Mouse (Mus musculus) lung, postnatal 0 days (tissue): ENCODE results near the gene Prnp. TPM values are rescaled to one million over a fixed set of nuclear protein-coding genes. Genes with fewer than 3 reads are reported as not detected.

Experiments used
- ATAC-seq: fragments of 200-750 bp; cut with Nextera tagmentation; 2 replicates; pipeline ENCODE4 v1.8.0; 2017; ENCODE audit warnings: moderate library complexity
- DNase-seq: peaks from one replicate; pipeline ENCODE4 v3.0.0-alpha.2; 2016; ENCODE audit warnings: low spot score
- H3K27ac ChIP-seq: fragments of 300-500 bp; sonication (generic); 2 replicates; pipeline ENCODE4 v1.5.1; 2014; ENCODE audit warnings: antibody characterized with exemption, mild to moderate bottlenecking, low read length, mixed read lengths
- H3K27me3 ChIP-seq: fragments of 300-500 bp; sonication (generic); replicated peaks from 2 replicates; pipeline ENCODE4 v1.6.1; 2014; ENCODE audit warnings: low read length, mixed read lengths; ENCODE audit not compliant: insufficient read depth
- H3K36me3 ChIP-seq: fragments of 300-500 bp; sonication (generic); 2 replicates; pipeline ENCODE4 v1.6.1; 2014; ENCODE audit warnings: low read length, mixed read lengths; ENCODE audit not compliant: insufficient read depth
- H3K4me1 ChIP-seq: fragments of 300-500 bp; sonication (generic); 2 replicates; pipeline ENCODE4 v1.6.1; 2014; ENCODE audit warnings: antibody characterized with exemption, low read depth, low read length, mixed read lengths; ENCODE audit not compliant: insufficient read depth
- H3K4me2 ChIP-seq: fragments of 300-500 bp; sonication (generic); replicated peaks from 2 replicates; pipeline ENCODE4 v1.6.1; 2014; ENCODE audit warnings: low read depth, mild to moderate bottlenecking, low read length, moderate library complexity, mixed read lengths
- H3K4me3 ChIP-seq: fragments of 300-500 bp; sonication (generic); 2 replicates; pipeline ENCODE4 v1.5.1; 2014; ENCODE audit warnings: low read depth, low read length
- H3K9ac ChIP-seq: fragments of 300-500 bp; sonication (generic); replicated peaks from 2 replicates; pipeline ENCODE4 v1.6.1; 2014; ENCODE audit warnings: low read depth, mild to moderate bottlenecking
- H3K9me3 ChIP-seq: fragments of 300-500 bp; sonication (generic); 2 replicates; pipeline ENCODE4 v1.6.1; 2016; ENCODE audit warnings: low read length, mixed read lengths
- CTCF ChIP-seq: IDR thresholded peaks from 2 replicates; pipeline ENCODE4 v1.5.1; 2016; ENCODE audit warnings: antibody characterized with exemption, mild to moderate bottlenecking
- EP300 ChIP-seq: IDR thresholded peaks from 2 replicates; pipeline ENCODE4 v1.6.1; 2016; ENCODE audit warnings: antibody characterized with exemption, mild to moderate bottlenecking, control low read depth
- WGBS: fragments of 180-500 bp; shearing (Covaris S2); extraction: QIAGEN DNeasy Blood & Tissue Kit; methylation state at CpG from one replicate; pipeline ENCODE4 v1.1.7; 2014; 5-methylcytosine and 5-hydroxymethylcytosine counted together
- polyA plus RNA-seq: library from polyadenylated mRNA; unstranded; fragments of >200 nt; fragmentation: Nextera tagmentation; extraction: Ambion mirVana; gene quantifications from 2 replicates; pipeline ENCODE4 v1.2.1, GENCODE M21; 2015

Gene Prnp
- polyA plus RNA-seq, result 135 and 142 TPM in 2 replicates

DNA sequence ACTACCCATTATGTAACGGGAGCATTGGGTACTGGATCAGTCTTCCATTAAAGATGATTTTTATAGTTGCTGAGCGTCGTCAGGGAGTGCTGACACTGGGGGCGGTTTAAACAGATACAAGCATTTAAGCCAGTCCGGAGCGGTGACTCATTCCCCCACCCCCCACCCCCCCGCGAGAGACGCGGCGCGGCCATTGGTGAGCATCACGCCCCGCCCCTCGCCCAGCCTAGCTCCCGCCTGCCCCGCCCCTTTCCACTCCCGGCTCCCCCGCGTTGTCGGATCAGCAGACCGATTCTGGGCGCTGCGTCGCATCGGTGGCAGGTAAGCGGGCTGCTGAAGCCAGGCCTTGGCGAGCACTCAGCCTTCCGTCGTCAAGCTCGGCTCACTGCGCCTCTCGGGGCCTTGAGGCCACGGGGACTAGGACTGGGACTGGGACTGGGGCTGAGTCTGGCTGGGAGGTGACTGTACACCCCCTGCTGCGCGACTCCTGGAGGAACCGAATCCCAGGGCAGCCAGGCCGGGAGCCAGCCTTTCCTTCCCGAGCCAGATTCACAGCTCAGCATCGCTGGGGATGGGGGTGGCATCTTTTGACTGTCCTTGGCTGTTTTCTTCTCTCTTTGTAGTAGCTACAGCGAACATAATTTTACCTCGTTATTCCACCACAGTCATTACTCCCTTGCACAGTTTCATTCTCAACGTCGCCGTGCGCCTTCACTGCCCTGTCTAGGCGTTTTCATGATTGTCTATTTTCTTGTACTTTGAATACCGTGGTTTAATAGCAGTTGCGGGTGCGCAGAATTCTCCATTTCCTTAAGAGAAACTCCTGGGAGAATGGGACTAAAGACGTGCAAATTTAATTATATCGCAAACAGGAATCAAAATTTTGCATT is at the start of gene Prnp, which contains the start of gene Prn:
Gene Prnp, plus strand, starts transcription at position 246 of the 890 bp plus-strand sequence.
Gene Prn, plus strand, starts transcription at position 275 of the 890 bp plus-strand sequence.
- H3K9ac ChIP-seq, result peak within 1 kb of the TSS; percentile 77
- no peaks in the 10 kb centered on the region for H3K9me3 ChIP-seq
- H3K4me1 ChIP-seq, result no peaks in the 10 kb centered on the region
- peak; percentile 93 for ATAC-seq
- peak within 1 kb of the TSS; percentile 65 for H3K4me3 ChIP-seq
- TF ChIP-seq EP300, result no peak; the same call in 1 of the 2 replicates
- peak; percentile 46; the same call in 1 of the 2 replicates for TF ChIP-seq CTCF
- peak; percentile 98 for DNase-seq
- peak within 1 kb of the TSS; percentile 74 for H3K4me2 ChIP-seq
- 6% methylated on average over 50 of the region's 52 CpGs for WGBS
- H3K36me3 ChIP-seq, result no peaks in the 10 kb centered on the region
- H3K27me3 ChIP-seq, result no peaks in the 10 kb centered on the region
- H3K27ac ChIP-seq, result peak within 1 kb of the TSS; percentile 85

DNA sequence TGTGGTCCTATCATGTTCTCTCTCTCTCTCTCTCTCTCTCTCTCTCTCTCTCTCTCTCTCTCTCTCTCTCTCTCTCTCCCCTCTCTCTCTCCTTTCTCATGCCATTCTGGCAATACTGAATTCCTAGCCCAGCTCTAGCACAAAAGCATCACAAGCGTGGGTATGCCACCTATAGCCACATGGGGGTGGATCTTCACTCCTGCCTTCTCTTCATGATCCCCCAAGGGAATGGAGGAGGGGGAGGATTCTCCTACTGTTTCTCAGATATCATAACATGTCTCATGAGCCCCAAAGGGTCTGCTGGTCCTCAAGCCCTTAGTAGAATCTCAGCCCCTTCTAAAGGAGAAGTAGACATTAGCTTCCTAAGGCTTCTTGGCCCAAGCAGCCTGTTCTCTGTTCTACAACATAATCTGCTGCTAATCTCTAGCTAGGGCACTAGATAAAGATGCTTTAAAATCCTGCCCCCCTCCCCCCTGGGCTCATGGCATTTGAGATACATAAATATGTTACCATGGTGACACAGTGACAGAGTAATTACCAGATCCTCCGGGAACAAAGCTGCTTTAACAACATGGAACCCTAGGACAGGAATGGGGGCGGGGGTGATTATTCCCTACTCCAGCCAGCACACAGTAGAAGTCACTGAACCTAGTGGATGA is 47.0 kb upstream of the Prnp start:
- 60% methylated on average over 3 of the region's 3 CpGs for WGBS
- Histone ChIP-seq H3K36me3 (no peaks in the 10 kb centered on the region), H3K27me3 (no peaks in the 10 kb centered on the region), H3K4me2 (no peak overlapping the region), H3K4me1 (no peaks in the 10 kb centered on the region), H3K4me3 (no peak overlapping the region), H3K9ac (no peak overlapping the region), H3K27ac (no peak overlapping the region), H3K9me3 (no peaks in the 10 kb centered on the region)
- DNase-seq (no peak), ATAC-seq (no peak)
- TF ChIP-seq CTCF (no peak), EP300 (no peak)

DNA sequence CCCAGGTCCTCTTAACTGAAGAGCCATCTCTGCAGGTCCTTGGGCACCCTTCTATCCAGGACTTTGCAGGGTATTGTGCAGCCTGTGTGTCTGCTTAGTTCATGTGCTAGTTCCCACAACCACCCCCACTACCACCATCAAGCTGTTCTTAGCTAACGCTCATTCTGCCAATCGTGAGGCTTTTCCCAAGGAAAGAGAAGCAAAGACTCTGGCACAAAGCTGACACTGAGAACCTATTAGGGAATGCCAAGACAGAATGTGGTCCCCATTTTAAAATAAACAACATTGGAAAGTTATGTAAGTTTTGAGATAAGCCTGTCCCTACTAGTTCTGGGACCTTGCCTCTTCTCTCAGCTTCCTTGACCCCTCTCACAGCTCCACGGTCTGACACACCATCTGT is 46.3 kb upstream of the Prnp start:
- DNase-seq (no peak), ATAC-seq (no peak)
- H3K4me3 ChIP-seq, result no peak overlapping the region
- no peaks in the 10 kb centered on the region for H3K4me1 ChIP-seq
- 48% methylated on average over 3 of the region's 3 CpGs for WGBS
- H3K9ac ChIP-seq, result no peak overlapping the region
- no peaks in the 10 kb centered on the region for H3K9me3 ChIP-seq
- H3K27me3 ChIP-seq, result no peaks in the 10 kb centered on the region
- no peak overlapping the region for H3K27ac ChIP-seq
- no peak overlapping the region for H3K4me2 ChIP-seq
- TF ChIP-seq EP300 (no peak), CTCF (no peak)
- no peaks in the 10 kb centered on the region for H3K36me3 ChIP-seq

DNA sequence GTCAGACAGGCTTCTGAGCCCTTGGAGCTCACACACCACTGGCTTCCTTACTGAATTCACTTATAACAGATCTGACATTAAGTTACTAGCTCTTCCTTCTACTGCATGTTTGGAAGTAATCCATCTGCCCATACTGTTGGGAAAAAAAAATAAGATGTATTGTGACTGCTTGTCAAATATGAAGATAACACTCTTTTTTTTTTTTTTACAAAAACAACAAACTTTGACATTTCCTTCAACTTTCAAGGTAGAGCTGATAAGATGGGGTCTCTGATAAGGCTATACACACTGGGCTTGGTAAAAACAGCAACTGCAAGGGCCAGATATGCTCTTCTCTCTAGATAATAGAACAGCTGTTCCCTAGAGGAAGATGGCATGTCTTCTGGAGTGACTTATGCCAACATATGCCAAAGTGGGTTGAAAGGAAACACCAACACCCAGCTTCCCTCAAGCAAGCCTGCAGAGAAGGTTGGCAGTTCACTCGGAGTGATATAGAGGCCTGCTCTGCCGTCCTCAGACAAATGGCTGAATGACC is 45.4 kb upstream of the Prnp start:
- ATAC-seq (no peak), DNase-seq (no peak)
- 58% methylated on average over 2 of the region's 2 CpGs for WGBS
- H3K4me2 ChIP-seq, result no peak overlapping the region
- H3K9ac ChIP-seq, result no peak overlapping the region
- no peak overlapping the region for H3K4me3 ChIP-seq
- H3K27ac ChIP-seq, result no peak overlapping the region
- no peaks in the 10 kb centered on the region for H3K36me3 ChIP-seq
- H3K27me3 ChIP-seq, result no peaks in the 10 kb centered on the region
- H3K9me3 ChIP-seq, result no peaks in the 10 kb centered on the region
- no peaks in the 10 kb centered on the region for H3K4me1 ChIP-seq
- TF ChIP-seq EP300, result no peak
- TF ChIP-seq CTCF, result no peak

DNA sequence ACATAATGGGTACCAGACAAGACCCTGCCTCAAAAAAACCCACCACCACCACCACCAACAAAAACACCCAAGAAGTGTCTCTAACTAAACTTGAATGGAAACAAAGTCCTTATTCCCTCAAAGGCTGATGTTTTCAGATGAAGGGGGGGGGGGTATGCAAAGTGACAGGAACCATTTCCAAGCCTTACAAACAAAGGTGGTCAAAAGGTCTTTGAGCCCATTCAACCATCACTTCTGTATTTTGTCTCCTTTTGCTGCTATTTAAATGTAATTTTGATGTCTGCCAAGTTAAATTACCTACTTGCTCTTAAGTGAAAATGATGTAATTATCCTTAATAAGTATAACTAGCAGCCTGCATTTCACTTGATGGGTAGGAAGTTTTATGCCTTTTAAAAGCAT is 43.1 kb upstream of the Prnp start:
- H3K4me1 ChIP-seq, result no peaks in the 10 kb centered on the region
- H3K36me3 ChIP-seq, result no peaks in the 10 kb centered on the region
- ATAC-seq, result no peak
- DNase-seq, result no peak
- H3K27ac ChIP-seq, result no peak overlapping the region
- no peak overlapping the region for H3K4me3 ChIP-seq
- H3K9me3 ChIP-seq, result no peaks in the 10 kb centered on the region
- H3K4me2 ChIP-seq, result no peak overlapping the region
- H3K27me3 ChIP-seq, result no peaks in the 10 kb centered on the region
- TF ChIP-seq CTCF (no peak), EP300 (no peak)
- H3K9ac ChIP-seq, result no peak overlapping the region

DNA sequence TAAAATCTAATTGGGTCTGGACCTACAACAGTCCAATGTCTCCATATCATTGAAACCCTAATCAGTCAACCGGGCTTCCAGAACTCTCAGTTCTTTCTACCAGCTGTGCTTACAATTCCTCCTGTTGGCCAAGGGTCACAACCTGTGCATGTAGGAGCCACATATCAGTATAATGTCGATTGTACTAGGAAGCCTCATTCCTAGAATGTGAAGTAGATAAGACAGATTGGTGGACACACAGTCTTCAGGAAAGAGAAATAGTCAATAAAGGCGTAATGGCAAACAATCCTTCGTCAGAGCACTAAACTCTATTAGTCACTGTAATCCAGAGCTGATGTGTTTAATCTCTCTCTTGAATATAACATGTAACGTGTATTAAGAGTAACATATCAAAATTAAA is 40.7 kb upstream of the Prnp start:
- Histone ChIP-seq H3K27me3 (no peaks in the 10 kb centered on the region), H3K4me1 (no peaks in the 10 kb centered on the region), H3K4me2 (no peak overlapping the region), H3K36me3 (no peaks in the 10 kb centered on the region), H3K4me3 (no peak overlapping the region), H3K9me3 (no peaks in the 10 kb centered on the region), H3K9ac (no peak overlapping the region), H3K27ac (no peak overlapping the region)
- WGBS, result 76% methylated on average over 5 of the region's 5 CpGs
- TF ChIP-seq EP300, result no peak
- TF ChIP-seq CTCF, result no peak
- no peak for ATAC-seq
- no peak for DNase-seq
